Mouse (Mus musculus) CH12.LX (cell line): ENCODE results near the gene Arf3.
"Not testable (repeated sequence)": the region's sequence is repeated elsewhere in the genome, so short reads cannot be mapped to it uniquely, and the experiment has no call there.

Experiments
- CTCF ChIP-seq, 2 experiments: IDR thresholded peaks in 1 of 2; conservative IDR thresholded peaks in 1 of 2; 2 replicates each; pipeline ENCODE4 v1.5.1; 2011 to 2012; ENCODE audit warnings: low read depth in 2 of 2, low read length in 2 of 2, improper control_type of control experiment in 1 of 2, inconsistent platforms in 1 of 2, mild to moderate bottlenecking in 1 of 2, moderate library complexity in 1 of 2
- EP300 ChIP-seq: IDR thresholded peaks from 2 replicates; pipeline ENCODE4 v1.6.1; 2011; ENCODE audit warnings: low read length, improper control_type of control experiment
- JUND ChIP-seq: conservative IDR thresholded peaks from 2 replicates; pipeline ENCODE4 v1.6.1; 2011; ENCODE audit warnings: low read depth, low read length, improper control_type of control experiment
- MAFK ChIP-seq: IDR thresholded peaks from 2 replicates; pipeline ENCODE4 v1.6.1; 2011; ENCODE audit warnings: low read length, improper control_type of control experiment; ENCODE audit not compliant: insufficient replicate concordance
- MAX ChIP-seq: IDR thresholded peaks from 2 replicates; pipeline ENCODE4 v1.6.1; 2011; ENCODE audit warnings: low read length, improper control_type of control experiment
- MAZ ChIP-seq: IDR thresholded peaks from 2 replicates; pipeline ENCODE4 v1.6.1; 2012; ENCODE audit warnings: low read depth, mild to moderate bottlenecking, inconsistent platforms, low read length, improper control_type of control experiment, moderate library complexity
- POLR2A ChIP-seq: IDR thresholded peaks from 2 replicates; pipeline ENCODE4 v1.6.1; 2011; ENCODE audit warnings: low read depth, mild to moderate bottlenecking, improper control_type of control experiment, low read length
- SIN3A ChIP-seq: IDR thresholded peaks from 2 replicates; pipeline ENCODE4 v1.6.1; 2012; ENCODE audit warnings: low read length, improper control_type of control experiment, inconsistent platforms
- TBP ChIP-seq: conservative IDR thresholded peaks from 2 replicates; pipeline ENCODE4 v1.6.1; 2011; ENCODE audit warnings: low read depth, low read length, improper control_type of control experiment
- USF2 ChIP-seq: conservative IDR thresholded peaks from 2 replicates; pipeline ENCODE4 v1.6.1; 2011; ENCODE audit warnings: low read depth, low read length, improper control_type of control experiment
- ZC3H11A ChIP-seq: IDR thresholded peaks from 2 replicates; pipeline ENCODE4 v1.6.1; 2012; ENCODE audit warnings: low read depth, mild to moderate bottlenecking, inconsistent platforms, low read length, improper control_type of control experiment
- ZKSCAN1 ChIP-seq: IDR thresholded peaks from 2 replicates; pipeline ENCODE4 v1.6.1; 2012; ENCODE audit warnings: low read depth, inconsistent platforms, low read length, improper control_type of control experiment, borderline replicate concordance

GRCm38 (mm10) chr15:98810212-98810611 lies 47.2 kb upstream of the Arf3 start:
- TF ChIP-seq MAX, MAFK, MAZ, TBP, SIN3A, ZKSCAN1, ZC3H11A, USF2, EP300, JUND, POLR2A: not testable (repeated sequence)
- peak in 1 of 2 experiments; percentile 23; a peak in 1 of 4 replicates for TF ChIP-seq CTCF (conservative IDR thresholded peaks at IDR 0.05 in 1 of 2, IDR thresholded peaks at IDR 0.05 in 1 of 2; ENCODE audit: low read depth in 2 of 2, low read length in 2 of 2)
